Mouse (Mus musculus) MEL (cell line): ENCODE results near the gene Mapkap1.
A peak's percentile ranks its signal among the peaks of the same experiment; 100 is the strongest.

Experiments used
- CTCF ChIP-seq, 3 experiments: IDR thresholded peaks in 2 of 3; conservative IDR thresholded peaks in 1 of 3; 2 replicates each; pipeline ENCODE4 v1.5.1; 2011 to 2012; ENCODE audit warnings: low read length in 3 of 3, low read depth in 2 of 3, mild to moderate bottlenecking in 2 of 3, improper control_type of control experiment in 1 of 3, inconsistent platforms in 1 of 3, mixed read lengths in 1 of 3, moderate library complexity in 1 of 3; ENCODE audit not compliant: control insufficient read depth in 1 of 3, insufficient read depth in 1 of 3, poor library complexity in 1 of 3, severe bottlenecking in 1 of 3
- MAX ChIP-seq: IDR thresholded peaks from 2 replicates; pipeline ENCODE4 v1.6.1; 2011; ENCODE audit warnings: low read length, improper control_type of control experiment
- MEF2A ChIP-seq: IDR thresholded peaks from 2 replicates; pipeline ENCODE4 v1.6.1; 2014; ENCODE audit warnings: low read depth, mild to moderate bottlenecking, inconsistent platforms, low read length, improper control_type of control experiment; ENCODE audit not compliant: poor library complexity, insufficient replicate concordance, severe bottlenecking; ENCODE audit errors: extremely low read depth
- POLR2A ChIP-seq, 2 experiments: IDR thresholded peaks; 2 replicates each; pipeline ENCODE4 v1.6.1; 2011 to 2012; ENCODE audit warnings: low read length in 2 of 2, mild to moderate bottlenecking in 2 of 2, control low read depth in 1 of 2, improper control_type of control experiment in 1 of 2, low read depth in 1 of 2, moderate library complexity in 1 of 2; ENCODE audit not compliant: control insufficient read depth in 1 of 2, insufficient read depth in 1 of 2, poor library complexity in 1 of 2
- TBP ChIP-seq: IDR thresholded peaks from 2 replicates; pipeline ENCODE4 v1.8.0; 2011; ENCODE audit warnings: low read depth, low read length, improper control_type of control experiment

- TF ChIP-seq CTCF (IDR thresholded peaks at IDR 0.05 in 2 of 3, conservative IDR thresholded peaks at IDR 0.05 in 1 of 3; ENCODE audit: control insufficient read depth in 1 of 3, insufficient read depth in 1 of 3, low read depth in 2 of 3, low read length in 3 of 3, poor library complexity in 1 of 3, severe bottlenecking in 1 of 3) (no peak), MEF2A (no peak), POLR2A (IDR thresholded peaks at IDR 0.05; ENCODE audit: control insufficient read depth in 1 of 2, insufficient read depth in 1 of 2, low read depth in 1 of 2, low read length in 2 of 2, poor library complexity in 1 of 2) (no peak), MAX (peak; percentile 49; the same call in 1 of the 2 replicates), TBP (no peak)
Observed at GRCm38 (mm10) chr2:34553580-34554231, 147.1 kb downstream of the Mapkap1 start.
